Mouse (Mus musculus) kidney, adult 2 months (tissue): ENCODE results near the gene Qser1.

Source experiments
- CTCF ChIP-seq: fragments of 200-500 bp; conservative IDR thresholded peaks from 2 replicates; pipeline ENCODE4 v1.5.1; 2011; ENCODE audit warnings: low read depth, mild to moderate bottlenecking, control low read depth, low read length, moderate library complexity, mixed read lengths; ENCODE audit not compliant: insufficient read depth, insufficient read length
- POLR2A ChIP-seq: fragments of 200-500 bp; IDR thresholded peaks from one replicate; pipeline ENCODE4 v1.6.1; 2011; ENCODE audit warnings: low read depth, low read length, control low read depth

- TF ChIP-seq CTCF (no peak), POLR2A (no peak)
Measured at GRCm38 (mm10) chr2:104852546-104852945, 36.0 kb upstream of the Qser1 start.
